Mouse (Mus musculus) liver, adult (tissue): Measurements from ENCODE around the gene Ptprq.

Experiments
- GATA4 ChIP-seq: IDR thresholded peaks from 2 replicates; pipeline ENCODE4 v1.6.1; 2014; ENCODE audit warnings: mild to moderate bottlenecking, low read length; ENCODE audit not compliant: insufficient replicate concordance

Ptprq gene

DNA sequence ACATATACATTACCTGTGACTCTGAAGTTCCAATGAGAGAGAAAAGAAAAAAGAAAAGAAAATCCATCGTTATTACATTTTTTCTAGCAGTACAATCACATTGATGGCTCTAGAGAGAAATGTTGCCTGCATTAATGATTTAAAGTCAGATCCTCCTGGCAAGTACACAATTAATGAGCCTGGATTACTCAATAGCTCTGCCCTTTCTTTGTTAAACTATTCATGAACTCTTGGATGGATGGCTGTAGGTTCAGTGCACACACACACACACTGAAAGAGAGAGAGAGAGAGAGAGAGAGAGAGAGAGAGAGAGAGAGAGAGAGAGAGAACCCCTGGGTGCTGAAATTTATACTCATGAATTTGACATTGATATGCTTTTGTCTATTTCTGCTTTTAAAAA, at the start of gene Ptprq:
TSS of gene Ptprq (minus strand) at position 246 of the 400 bp plus-strand sequence.
- TF ChIP-seq GATA4 = no peak

DNA sequence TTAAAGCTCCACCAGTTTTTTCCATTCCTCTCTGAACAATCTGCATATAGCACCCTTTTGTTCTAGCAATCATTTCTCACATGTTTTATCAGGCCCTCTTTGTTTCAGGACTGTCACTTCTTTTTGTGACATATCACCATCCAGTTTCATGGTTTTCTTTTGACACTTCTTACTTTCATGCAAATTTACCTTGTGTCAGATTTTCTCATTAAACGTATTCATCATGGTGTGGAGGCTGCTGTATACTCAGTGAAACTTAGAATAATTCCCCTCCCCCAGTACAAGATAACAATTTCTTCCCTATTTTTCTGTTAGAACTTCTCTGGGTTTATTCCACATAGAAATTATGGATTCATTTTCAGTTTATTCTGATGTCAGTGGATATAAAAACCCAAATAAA, 39.8 kb upstream of the Ptprq start:
- TF ChIP-seq GATA4 = no peak

- TF ChIP-seq GATA4 = no peak
Observed at GRCm38 (mm10) chr10:107753471-107753870, 33.6 kb upstream of the Ptprq start.

DNA sequence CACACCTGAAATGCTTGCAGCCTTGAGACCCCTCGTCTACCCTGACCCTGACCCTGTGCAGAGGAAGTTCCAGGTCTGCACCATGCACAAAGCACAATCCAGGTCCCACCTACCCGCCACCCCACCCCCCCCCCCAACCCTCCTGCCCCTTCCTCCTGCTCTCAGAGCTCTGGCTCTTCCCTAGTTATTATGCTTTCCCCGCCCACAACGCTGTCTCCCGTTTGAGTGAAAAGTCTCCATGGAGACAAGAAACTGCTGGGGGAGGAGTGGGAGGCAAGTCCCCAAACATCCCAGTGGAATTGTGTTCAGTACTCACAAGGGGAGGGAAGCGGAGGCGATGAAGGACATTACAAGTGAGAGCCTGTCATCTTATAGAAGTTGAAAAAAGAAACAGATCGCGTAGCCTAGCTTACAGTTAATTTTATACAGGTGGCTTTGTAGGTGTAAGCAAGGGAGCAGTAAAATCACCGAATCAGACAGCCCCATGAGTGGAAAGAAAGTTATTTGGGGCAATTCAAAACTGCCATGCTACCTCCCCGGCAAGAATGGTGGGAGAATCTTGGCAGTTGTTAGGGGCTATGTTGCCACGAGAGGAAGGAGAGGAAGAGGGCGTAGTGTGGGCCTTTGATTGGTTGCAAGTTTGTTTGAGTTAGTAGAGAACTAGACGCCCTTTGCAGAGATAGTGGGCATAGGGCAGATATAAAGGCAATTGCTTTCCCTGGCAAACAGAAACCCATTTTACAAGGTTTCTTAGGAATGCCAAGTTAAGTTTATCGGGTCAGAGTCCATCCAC, 32.7 kb upstream of the Ptprq start:
- no peak for TF ChIP-seq GATA4

DNA sequence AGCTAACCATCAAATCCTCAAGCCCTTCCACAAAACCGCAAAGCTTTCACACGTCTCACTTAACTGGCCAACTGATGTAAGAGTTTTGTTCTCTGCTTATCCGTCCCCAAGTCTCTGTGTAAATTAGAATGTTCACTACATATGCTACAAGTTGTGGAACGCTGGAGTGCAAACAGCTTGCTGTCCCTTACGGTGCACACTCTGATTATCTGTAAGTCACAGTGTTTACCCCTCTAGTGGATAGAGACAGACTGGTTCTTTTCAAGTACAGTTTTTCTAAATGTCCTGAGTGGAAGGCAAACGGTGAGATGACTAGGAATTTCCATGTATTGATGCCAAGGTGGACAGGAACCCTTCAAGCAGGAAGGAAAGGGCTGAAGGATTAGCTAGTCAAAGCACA, 32.1 kb upstream of the Ptprq start:
- TF ChIP-seq GATA4 = no peak

GRCm38 (mm10) chr10:107747566-107747965, 27.7 kb upstream of the Ptprq start:
- TF ChIP-seq GATA4 = no peak

DNA sequence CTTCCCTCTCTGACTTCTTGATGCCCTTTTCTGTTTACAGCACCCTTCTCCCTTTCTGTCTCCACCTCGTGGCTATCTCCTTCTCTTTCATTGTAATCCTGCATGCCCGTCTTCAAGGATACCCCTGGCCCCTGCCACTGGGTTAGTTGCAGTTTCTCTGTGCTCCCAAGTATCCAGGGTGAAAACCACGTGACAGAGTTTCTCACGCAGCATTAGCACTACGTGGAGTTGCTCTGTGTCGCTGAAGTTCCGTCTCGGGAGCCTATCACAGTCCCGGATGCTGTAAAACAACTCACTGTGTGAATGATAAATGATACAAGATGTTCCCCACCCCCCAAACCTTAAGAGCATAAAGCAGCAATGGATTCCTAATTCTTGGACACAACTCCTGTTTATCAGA, 26.9 kb upstream of the Ptprq start:
- TF ChIP-seq GATA4 = no peak

DNA sequence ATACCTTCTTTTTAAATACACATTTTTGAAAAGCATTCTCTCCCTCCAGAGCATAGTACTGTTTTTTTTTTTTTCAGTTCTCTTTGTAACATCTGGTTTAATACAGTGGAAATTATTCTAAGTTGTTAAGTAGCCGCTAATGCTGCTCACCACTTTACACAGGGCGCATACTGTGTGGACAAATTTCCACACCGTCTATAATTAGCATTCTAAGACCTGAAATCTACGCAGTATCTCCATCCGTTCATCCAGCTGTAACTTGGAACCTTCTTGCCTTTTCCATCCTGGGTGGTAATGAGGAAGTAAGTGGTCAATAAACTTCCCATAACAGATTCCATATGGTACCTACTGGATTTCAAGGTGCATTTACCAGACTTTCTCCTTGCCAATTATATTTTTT, 20.0 kb upstream of the Ptprq start:
- no peak for TF ChIP-seq GATA4

DNA sequence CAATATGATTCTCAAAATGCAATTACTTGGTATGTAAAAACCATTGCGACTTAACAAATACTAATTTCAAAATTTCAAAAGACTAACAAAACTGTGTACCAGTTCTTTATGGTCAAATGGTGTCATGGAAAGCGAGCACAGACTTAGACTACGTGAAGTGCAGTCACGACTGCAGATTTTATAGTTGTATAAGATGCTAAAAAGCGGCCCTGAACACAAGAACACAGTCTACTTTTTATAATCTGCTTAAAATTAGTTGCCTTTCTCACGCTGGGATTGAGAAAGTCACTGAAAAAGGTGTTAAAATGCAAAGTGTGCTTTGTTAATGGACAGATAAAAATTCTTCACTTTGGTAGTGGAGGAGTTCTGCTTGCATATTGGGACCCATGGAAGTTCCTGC, 17.9 kb upstream of the Ptprq start:
- TF ChIP-seq GATA4 = no peak

DNA sequence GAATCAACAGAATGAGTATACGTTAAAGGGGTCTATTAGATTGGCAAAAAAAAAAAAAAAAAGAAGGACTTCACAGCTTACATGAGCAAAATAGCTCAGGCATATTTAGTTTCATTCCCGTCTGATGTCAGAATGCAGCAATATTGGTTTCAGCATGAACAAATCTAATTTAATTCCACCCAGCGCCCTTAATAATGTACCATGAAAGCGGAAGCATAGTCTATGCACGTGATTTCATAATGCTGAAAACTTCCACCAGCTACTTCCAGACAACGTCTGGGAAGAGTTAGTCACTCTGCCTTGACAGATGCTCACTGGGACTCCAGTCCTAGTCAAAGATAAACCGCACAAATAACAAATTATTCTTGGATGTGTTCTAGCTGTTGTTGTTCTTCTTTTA, 15.6 kb upstream of the Ptprq start:
- no peak for TF ChIP-seq GATA4

DNA sequence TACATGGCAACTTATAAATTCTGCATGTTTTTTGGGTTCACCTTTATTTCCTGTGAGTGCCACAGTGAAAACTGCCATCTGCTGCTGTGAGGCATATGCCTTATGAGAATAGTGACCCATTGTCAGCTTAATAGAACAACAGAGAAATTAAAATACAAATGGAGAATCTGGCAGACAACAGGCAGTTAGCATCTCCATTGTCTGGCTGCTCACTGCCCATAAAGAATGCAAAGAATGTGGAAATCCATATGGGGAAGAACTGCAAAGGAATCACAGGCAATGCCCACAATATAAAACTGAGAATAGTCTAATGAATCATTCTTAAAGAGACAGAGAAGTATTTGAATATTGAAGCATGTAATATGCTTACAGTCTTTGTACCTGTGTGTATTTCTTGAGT, 14.5 kb upstream of the Ptprq start:
- no peak for TF ChIP-seq GATA4

DNA sequence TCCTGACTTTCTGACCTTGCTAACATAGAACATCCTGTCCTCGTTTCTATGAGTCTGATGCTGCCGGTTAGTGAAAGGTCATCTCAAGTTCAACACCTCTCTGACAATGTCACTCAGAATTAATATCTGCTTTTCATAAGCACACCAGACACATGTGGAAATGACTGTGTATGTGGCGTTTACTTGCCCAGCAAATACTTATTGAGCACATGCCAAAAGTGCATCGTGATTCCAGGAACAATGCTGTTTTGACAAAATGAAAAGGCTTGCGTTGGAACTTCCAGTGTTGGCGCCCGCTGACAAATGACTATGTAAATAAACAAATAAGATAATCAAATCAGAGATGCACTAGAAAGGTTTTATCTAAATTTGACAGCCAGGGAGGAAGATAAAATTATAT, 5.8 kb upstream of the Ptprq start:
- TF ChIP-seq GATA4 = no peak

DNA sequence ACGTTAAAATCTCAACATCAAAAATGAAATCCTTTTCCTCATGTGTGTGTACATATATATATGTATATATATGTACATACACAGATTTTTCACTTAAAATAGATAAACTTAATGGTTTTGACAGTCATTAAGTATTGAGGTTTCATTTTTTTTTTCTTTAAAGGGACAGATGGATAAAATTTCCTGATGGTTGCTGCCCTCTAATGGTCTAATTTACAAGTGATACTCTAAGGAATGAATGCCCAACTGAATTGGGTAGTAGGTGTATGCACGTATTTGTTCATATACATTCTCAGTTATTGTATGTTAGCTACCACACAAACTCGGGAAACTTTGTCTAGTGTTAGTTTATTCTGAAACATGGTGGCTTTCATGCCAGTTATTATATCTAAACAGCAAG, 15.4 kb downstream of the Ptprq start:
- no peak for TF ChIP-seq GATA4

DNA sequence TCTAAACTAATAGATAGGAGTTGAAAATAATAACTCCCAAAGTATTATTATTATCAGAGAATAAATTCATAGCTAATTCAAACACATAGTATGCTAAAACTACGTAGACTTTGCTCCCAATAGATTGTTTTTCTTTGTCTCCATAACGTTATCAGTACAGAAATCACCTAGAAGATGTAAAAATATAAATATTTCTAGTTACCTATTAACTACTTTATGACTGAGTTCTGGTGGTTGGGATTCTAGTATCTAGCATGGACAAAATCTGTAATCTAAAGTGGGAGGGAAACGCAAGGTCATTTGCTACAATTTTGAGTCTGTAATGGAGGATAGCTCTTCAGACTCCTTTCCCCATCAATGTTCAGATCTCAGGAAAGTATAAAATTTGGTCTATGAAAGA, 18.9 kb downstream of the Ptprq start:
- no peak for TF ChIP-seq GATA4

DNA sequence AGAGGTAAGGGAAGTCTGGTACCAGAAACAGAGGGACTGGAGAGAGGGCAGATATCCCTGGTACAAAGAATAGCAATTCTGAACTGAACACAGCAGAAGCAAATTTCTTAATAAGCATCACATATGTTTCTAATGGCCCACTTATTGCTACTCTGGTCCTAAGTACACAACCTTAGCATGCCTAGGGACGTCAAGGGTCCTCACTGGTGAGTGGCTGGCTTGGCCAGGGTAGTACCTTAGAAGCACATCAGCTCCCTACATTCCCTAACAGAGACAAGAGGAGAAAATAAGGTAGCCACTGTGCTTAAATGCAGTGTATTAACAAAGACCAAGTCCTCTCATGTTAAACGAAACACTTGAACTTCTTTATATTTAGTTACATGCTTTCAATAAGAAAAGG, 21.1 kb downstream of the Ptprq start:
- no peak for TF ChIP-seq GATA4

- no peak for TF ChIP-seq GATA4
Observed at GRCm38 (mm10) chr10:107697177-107697576, 22.7 kb downstream of the Ptprq start.

DNA sequence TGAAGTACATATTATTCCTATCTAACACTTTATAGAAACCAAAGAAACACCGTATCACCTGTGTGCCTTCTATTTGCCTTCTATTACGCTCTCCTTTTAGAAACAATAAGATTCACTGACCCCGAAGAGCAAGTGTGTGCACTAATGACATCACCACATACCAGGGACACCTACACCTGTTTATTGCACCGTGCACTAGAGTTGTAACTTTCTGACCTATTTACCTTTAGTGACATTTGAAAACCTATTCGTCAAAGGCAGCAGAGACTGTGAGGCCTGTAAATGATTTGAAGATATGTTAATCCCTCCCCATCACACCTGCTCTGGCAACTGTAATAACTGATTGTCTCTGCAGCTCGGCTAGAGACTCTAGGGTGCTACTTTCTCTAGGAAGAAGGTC, 32.5 kb downstream of the Ptprq start:
- no peak for TF ChIP-seq GATA4
